In the genomic region with DNA sequence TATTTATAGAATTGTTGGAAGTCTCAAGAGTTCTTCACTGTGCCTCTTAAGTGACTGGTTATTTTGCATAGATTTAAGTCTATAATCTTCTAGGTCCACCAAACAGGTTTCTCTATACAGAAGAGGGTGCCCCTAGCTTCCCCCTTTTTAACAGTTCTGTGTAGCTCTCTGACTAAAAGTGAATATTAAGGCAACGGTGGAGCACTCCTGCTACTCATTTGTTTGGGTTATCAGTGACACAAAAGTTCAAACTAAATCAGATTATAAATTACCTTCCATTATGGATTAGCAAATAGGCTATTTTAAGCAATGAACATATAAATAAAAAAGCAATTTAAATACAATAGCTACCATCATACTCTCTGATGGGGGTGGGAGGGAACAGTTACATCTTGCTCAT, we compare ENCODE assay signal across 24 mouse cellular contexts. TPM values are rescaled to one million over a fixed set of nuclear protein-coding genes. Genes with fewer than 3 reads are reported as not detected.
"Had no signal": no experiment of that assay in that cellular context is flagged by ENCODE, and none has a peak within 500 bp of the region (broad histone marks: within the 10 kb centered on the region; RNA-seq: fewer than 3 reads in every experiment).

No protein-coding gene starts in this region.

- H3K4me1 ChIP-seq: hindbrain, embryonic 15.5 days; intestine, embryonic 15.5 days; kidney, embryonic 15.5 days; limb, embryonic 10.5 days had no signal

- H3K4me3 ChIP-seq: heart, adult 2 months; heart, embryonic 13.5 days; heart, embryonic 15.5 days; hindbrain, embryonic 13.5 days; hindbrain, embryonic 15.5 days; intestine, embryonic 15.5 days; kidney, embryonic 15.5 days; limb, embryonic 10.5 days; limb, embryonic 12.5 days had no signal

- H3K27ac ChIP-seq: heart, adult 2 months; hindbrain, embryonic 13.5 days; hindbrain, embryonic 15.5 days; hindbrain, postnatal 0 days; intestine, embryonic 15.5 days; kidney, embryonic 15.5 days; kidney, postnatal 0 days; limb, embryonic 10.5 days; limb, embryonic 12.5 days had no signal

- H3K36me3 ChIP-seq: heart, embryonic 13.5 days; heart, embryonic 15.5 days; hindbrain, embryonic 13.5 days; hindbrain, embryonic 15.5 days; intestine, embryonic 15.5 days; kidney, embryonic 15.5 days; limb, embryonic 10.5 days; limb, embryonic 12.5 days had no signal

- H3K27me3 ChIP-seq: heart, embryonic 13.5 days; heart, embryonic 15.5 days; hindbrain, embryonic 13.5 days; hindbrain, embryonic 15.5 days; intestine, embryonic 15.5 days; kidney, embryonic 15.5 days; limb, embryonic 12.5 days had no signal

- H3K9ac ChIP-seq: heart, embryonic 13.5 days; heart, embryonic 15.5 days; hindbrain, embryonic 13.5 days; hindbrain, embryonic 15.5 days; intestine, embryonic 15.5 days; kidney, embryonic 15.5 days; limb, embryonic 12.5 days had no signal

- H3K4me2 ChIP-seq: heart, embryonic 11.5 days; heart, embryonic 13.5 days; heart, embryonic 15.5 days; hindbrain, embryonic 13.5 days; hindbrain, embryonic 15.5 days; intestine, embryonic 15.5 days; kidney, embryonic 15.5 days; limb, embryonic 12.5 days had no signal

- DNase-seq: gastrocnemius, postnatal 14 days; gastrocnemius, postnatal 36 days; heart, adult 11 months; heart, adult 2 months; heart, postnatal 14 days; heart, postnatal 36 days; kidney, adult 9 months; kidney, postnatal 14 days; kidney, postnatal 36 days; layer of hippocampus, adult 9-11 months; layer of hippocampus, postnatal 36 days; liver had no signal

- H3K9me3 ChIP-seq: heart, embryonic 13.5 days; heart, embryonic 15.5 days; hindbrain, embryonic 13.5 days; hindbrain, embryonic 15.5 days; intestine, embryonic 15.5 days; kidney, embryonic 15.5 days; limb, embryonic 10.5 days; limb, embryonic 12.5 days had no signal

RNA-seq across cellular contexts. Expression of a gene that starts 40.8 kb away (rescaled TPM):
- total RNA-seq: hindbrain, postnatal 0 days; layer of hippocampus, adult 18-20 months had no signal
